Mouse (Mus musculus) CH12.LX (cell line): ENCODE data around the gene Nsg2. TPM values are rescaled to one million over a fixed set of nuclear protein-coding genes. Genes with fewer than 3 reads are reported as not detected.

Source experiments
- DNase-seq: peaks from one replicate; pipeline ENCODE4 v3.0.0-alpha.2; 2013; ENCODE audit errors: extremely low read depth
- H3K27ac ChIP-seq: 2 replicates; pipeline ENCODE4 v1.5.1; 2012; ENCODE audit warnings: low read depth, mild to moderate bottlenecking, control low read depth, moderate library complexity; ENCODE audit not compliant: insufficient read depth
- H3K27me3 ChIP-seq: replicated peaks from 2 replicates; pipeline ENCODE3; 2012; ENCODE audit warnings: inconsistent platforms
- H3K36me3 ChIP-seq, 2 experiments: replicated peaks in 1 of 2; 2 replicates each; pipeline versions ENCODE3 to v1.6.1; 2012; ENCODE audit warnings: inconsistent platforms in 1 of 2, low read length in 1 of 2, mild to moderate bottlenecking in 1 of 2, mixed read lengths in 1 of 2, moderate library complexity in 1 of 2; ENCODE audit not compliant: control insufficient read depth in 1 of 2, insufficient read depth in 1 of 2
- H3K4me1 ChIP-seq, 2 experiments: 2 replicates each; pipeline ENCODE4 v1.6.1; 2012; ENCODE audit warnings: inconsistent platforms in 1 of 2, moderate library complexity in 1 of 2; ENCODE audit not compliant: insufficient read depth in 2 of 2, control insufficient read depth in 1 of 2
- H3K4me2 ChIP-seq: 2 replicates; pipeline ENCODE4 v1.6.1; 2012; ENCODE audit warnings: low read depth, mild to moderate bottlenecking, control low read depth; ENCODE audit not compliant: poor library complexity, insufficient read depth, severe bottlenecking
- H3K4me3 ChIP-seq, 3 experiments: fragments of 150-350 bp in 1 of 3; sonication (generic) in 1 of 3; replicated peaks in 1 of 3; 2 replicates each; pipeline versions ENCODE3 to v1.5.1; 2011 to 2012; ENCODE audit warnings: low read depth in 2 of 3, low read length in 2 of 3, mild to moderate bottlenecking in 2 of 3, moderate library complexity in 2 of 3, control low read depth in 1 of 3, improper control_type of control experiment in 1 of 3, inconsistent platforms in 1 of 3, mixed read lengths in 1 of 3; ENCODE audit not compliant: poor library complexity in 1 of 3
- H3K79me2 ChIP-seq: replicated peaks from 2 replicates; pipeline ENCODE4 v1.6.1; 2012; ENCODE audit warnings: mild to moderate bottlenecking, moderate library complexity; ENCODE audit not compliant: control insufficient read depth, poor library complexity, insufficient read depth, severe bottlenecking; ENCODE audit errors: extremely low read depth
- H3K9ac ChIP-seq: 2 replicates; pipeline ENCODE4 v1.6.1; 2012; ENCODE audit warnings: low read depth, mild to moderate bottlenecking, control low read depth, moderate library complexity; ENCODE audit not compliant: insufficient read depth
- H3K9me3 ChIP-seq: replicated peaks from 2 replicates; pipeline ENCODE3; 2012; ENCODE audit warnings: low read length, inconsistent platforms, mixed read lengths
- BHLHE40 ChIP-seq: IDR thresholded peaks from 2 replicates; pipeline ENCODE4 v1.6.1; 2011; ENCODE audit warnings: mild to moderate bottlenecking, low read depth, low read length, improper control_type of control experiment
- CHD1 ChIP-seq: IDR thresholded peaks from 2 replicates; pipeline ENCODE4 v1.6.1; 2012; ENCODE audit warnings: low read depth, low read length, improper control_type of control experiment, inconsistent platforms
- CHD2 ChIP-seq: IDR thresholded peaks from 2 replicates; pipeline ENCODE4 v1.6.1; 2011; ENCODE audit warnings: low read length, improper control_type of control experiment
- E2F4 ChIP-seq: IDR thresholded peaks from 2 replicates; pipeline ENCODE4 v1.6.1; 2011; ENCODE audit warnings: low read depth, low read length, improper control_type of control experiment; ENCODE audit not compliant: insufficient replicate concordance
- ELF1 ChIP-seq: IDR thresholded peaks from 2 replicates; pipeline ENCODE4 v1.6.1; 2014; ENCODE audit warnings: low read depth, mild to moderate bottlenecking, inconsistent platforms, low read length, improper control_type of control experiment
- EP300 ChIP-seq: IDR thresholded peaks from 2 replicates; pipeline ENCODE4 v1.6.1; 2011; ENCODE audit warnings: low read length, improper control_type of control experiment
- ETS1 ChIP-seq: conservative IDR thresholded peaks from 2 replicates; pipeline ENCODE4 v1.6.1; 2012; ENCODE audit warnings: low read depth, mild to moderate bottlenecking, inconsistent platforms, low read length, improper control_type of control experiment, moderate library complexity
- GABPA ChIP-seq: IDR thresholded peaks from 2 replicates; pipeline ENCODE4 v1.6.1; 2012; ENCODE audit warnings: low read depth, low read length, improper control_type of control experiment, inconsistent platforms; ENCODE audit not compliant: insufficient replicate concordance
- IRF4 ChIP-seq: IDR thresholded peaks from 2 replicates; pipeline ENCODE4 v1.6.1; 2014; ENCODE audit warnings: low read depth, mild to moderate bottlenecking, inconsistent platforms, low read length, improper control_type of control experiment
- JUND ChIP-seq: conservative IDR thresholded peaks from 2 replicates; pipeline ENCODE4 v1.6.1; 2011; ENCODE audit warnings: low read depth, low read length, improper control_type of control experiment
- MAZ ChIP-seq: IDR thresholded peaks from 2 replicates; pipeline ENCODE4 v1.6.1; 2012; ENCODE audit warnings: low read depth, mild to moderate bottlenecking, inconsistent platforms, low read length, improper control_type of control experiment, moderate library complexity
- MYC ChIP-seq: IDR thresholded peaks from 2 replicates; pipeline ENCODE4 v1.6.1; 2011; ENCODE audit warnings: low read depth, mild to moderate bottlenecking, improper control_type of control experiment, low read length
- NELFE ChIP-seq: IDR thresholded peaks from 2 replicates; pipeline ENCODE4 v1.6.1; 2011; ENCODE audit warnings: low read depth, low read length, improper control_type of control experiment
- POLR2A ChIP-seq: IDR thresholded peaks from 2 replicates; pipeline ENCODE4 v1.6.1; 2011; ENCODE audit warnings: low read depth, mild to moderate bottlenecking, improper control_type of control experiment, low read length
- POLR2AphosphoS2 ChIP-seq: IDR thresholded peaks from 2 replicates; pipeline ENCODE4 v1.6.1; 2011; ENCODE audit warnings: low read depth, low read length, improper control_type of control experiment
- TBP ChIP-seq: conservative IDR thresholded peaks from 2 replicates; pipeline ENCODE4 v1.6.1; 2011; ENCODE audit warnings: low read depth, low read length, improper control_type of control experiment
- TCF12 ChIP-seq: IDR thresholded peaks from 2 replicates; pipeline ENCODE4 v1.6.1; 2014; ENCODE audit warnings: low read depth, mild to moderate bottlenecking, inconsistent platforms, low read length, improper control_type of control experiment
- ZC3H11A ChIP-seq: IDR thresholded peaks from 2 replicates; pipeline ENCODE4 v1.6.1; 2012; ENCODE audit warnings: low read depth, mild to moderate bottlenecking, inconsistent platforms, low read length, improper control_type of control experiment
- dilution Hi-C: fragments of 300-500 bp; cut with MboI; formaldehyde crosslinking; loops from 2 replicates; pipeline ENCODE4 v1.14.3; 2020; ENCODE audit warnings: low sequenced_read_pairs; ENCODE audit not compliant: extremely low pct_unique_long_range_greater_than_20kb, extremely low pct_ligation_motif_present
- in situ Hi-C: fragments of 300-500 bp; cut with MboI; formaldehyde crosslinking; loops from 3 replicates; pipeline ENCODE4 v1.14.3; 2019; ENCODE audit warnings: low sequenced_read_pairs, low pct_ligation_motif_present, low pct_unique_long_range_greater_than_20kb, mixed read lengths
- polyA plus RNA-seq: library from polyadenylated mRNA; unstranded; fragments of >175 nt; gene quantifications from 2 replicates; pipeline ENCODE4 v1.2.1, GENCODE M21; 2012; ENCODE audit warnings: low read depth; ENCODE audit not compliant: insufficient read length
- total RNA-seq, 2 experiments: library from RNA; depleted of rRNA; stranded (reverse); fragments of 300-350 nt in 1 of 2; fragments of >200 nt in 1 of 2; gene quantifications; 2 replicates each; pipeline ENCODE4 v1.2.3; 2012 to 2014

The Nsg2 gene
- total and polyA plus RNA-seq, 3 experiments = 2.8 to 7.5 (median 7.4) TPM

- in situ Hi-C loops = no loop called here
Observed at GRCm38 (mm10) chr11:32039656-32040055, 39.4 kb downstream of the Nsg2 start.

GRCm38 (mm10) chr11:32057389-32057788 lies 57.1 kb downstream of the Nsg2 start:
- H3K27ac ChIP-seq = no peak overlapping the region
- peaks cover 0 to 11% of the 10 kb centered on the region in 2 experiments; a peak in 1 of 4 replicates for H3K4me1 ChIP-seq
- dilution Hi-C loops (no loop called here), in situ Hi-C loops (no loop called here)
- H3K36me3 ChIP-seq = peaks cover 0 to 14% of the 10 kb centered on the region in 2 experiments
- TF ChIP-seq ETS1 (no peak), CHD2 (no peak), EP300 (no peak), CHD1 (no peak), POLR2A (no peak), POLR2AphosphoS2 (no peak), MAZ (no peak), GABPA (no peak), BHLHE40 (no peak), E2F4 (no peak), MYC (no peak), TCF12 (no peak), ZC3H11A (no peak), ELF1 (no peak)
- TF ChIP-seq, all 38 proteins: peak for 0
- no peaks in the 10 kb centered on the region for H3K9me3 ChIP-seq
- H3K4me3 ChIP-seq = no peak overlapping the region
- H3K4me2 ChIP-seq = no peak overlapping the region
- H3K9ac ChIP-seq = no peak overlapping the region
- no peaks in the 10 kb centered on the region for H3K79me2 ChIP-seq
- no peaks in the 10 kb centered on the region for H3K27me3 ChIP-seq
- DNase-seq = no peak

More at GRCm38 (mm10) chr11:32039656-32040055, 39.4 kb downstream of the Nsg2 start:
- H3K4me1 ChIP-seq = peaks cover 9 to 38% of the 10 kb centered on the region in 2 experiments
- TF ChIP-seq IRF4 (no peak), TBP (no peak), NELFE (no peak), POLR2A (peak; percentile 38; the same call in 1 of the 2 replicates), JUND (no peak), ELF1 (peak; percentile 65)
- peak; percentile 61 for DNase-seq
- dilution Hi-C loops = no loop called here
- no peaks in the 10 kb centered on the region for H3K9me3 ChIP-seq
- H3K79me2 ChIP-seq = no peaks in the 10 kb centered on the region
- H3K36me3 ChIP-seq = no peaks in the 10 kb centered on the region
- H3K4me3 ChIP-seq = peak overlapping the region; percentile 17 to 35 (median 23)
- no peaks in the 10 kb centered on the region for H3K27me3 ChIP-seq
- no peak overlapping the region for H3K27ac ChIP-seq
- no peak overlapping the region for H3K4me2 ChIP-seq
- no peak overlapping the region for H3K9ac ChIP-seq
